Mouse (Mus musculus): ENCODE data around the gene Ss18l2.

Ss18l2 gene

DNA sequence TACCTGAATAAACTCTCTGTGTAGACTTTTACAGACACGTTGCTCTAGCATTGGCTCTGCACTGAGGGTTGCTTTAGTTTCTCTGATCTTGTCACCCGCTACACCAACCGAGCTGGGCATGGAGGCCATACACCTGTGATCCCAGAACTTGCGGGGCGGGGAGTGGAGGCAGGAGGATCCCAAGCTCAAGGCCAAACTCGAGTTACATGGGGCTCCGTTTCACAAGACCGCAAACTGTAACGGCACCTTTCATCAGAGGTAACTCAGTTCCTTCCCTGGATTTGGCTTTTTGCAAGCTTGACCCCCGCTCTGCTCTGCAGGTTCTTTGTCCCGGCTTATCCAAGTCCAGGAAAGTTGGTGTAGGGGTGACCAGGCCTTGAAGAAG, 5.9 kb upstream of the Ss18l2 start:
- no peak for DNase-seq (ENCODE audit: low spot score)

DNA sequence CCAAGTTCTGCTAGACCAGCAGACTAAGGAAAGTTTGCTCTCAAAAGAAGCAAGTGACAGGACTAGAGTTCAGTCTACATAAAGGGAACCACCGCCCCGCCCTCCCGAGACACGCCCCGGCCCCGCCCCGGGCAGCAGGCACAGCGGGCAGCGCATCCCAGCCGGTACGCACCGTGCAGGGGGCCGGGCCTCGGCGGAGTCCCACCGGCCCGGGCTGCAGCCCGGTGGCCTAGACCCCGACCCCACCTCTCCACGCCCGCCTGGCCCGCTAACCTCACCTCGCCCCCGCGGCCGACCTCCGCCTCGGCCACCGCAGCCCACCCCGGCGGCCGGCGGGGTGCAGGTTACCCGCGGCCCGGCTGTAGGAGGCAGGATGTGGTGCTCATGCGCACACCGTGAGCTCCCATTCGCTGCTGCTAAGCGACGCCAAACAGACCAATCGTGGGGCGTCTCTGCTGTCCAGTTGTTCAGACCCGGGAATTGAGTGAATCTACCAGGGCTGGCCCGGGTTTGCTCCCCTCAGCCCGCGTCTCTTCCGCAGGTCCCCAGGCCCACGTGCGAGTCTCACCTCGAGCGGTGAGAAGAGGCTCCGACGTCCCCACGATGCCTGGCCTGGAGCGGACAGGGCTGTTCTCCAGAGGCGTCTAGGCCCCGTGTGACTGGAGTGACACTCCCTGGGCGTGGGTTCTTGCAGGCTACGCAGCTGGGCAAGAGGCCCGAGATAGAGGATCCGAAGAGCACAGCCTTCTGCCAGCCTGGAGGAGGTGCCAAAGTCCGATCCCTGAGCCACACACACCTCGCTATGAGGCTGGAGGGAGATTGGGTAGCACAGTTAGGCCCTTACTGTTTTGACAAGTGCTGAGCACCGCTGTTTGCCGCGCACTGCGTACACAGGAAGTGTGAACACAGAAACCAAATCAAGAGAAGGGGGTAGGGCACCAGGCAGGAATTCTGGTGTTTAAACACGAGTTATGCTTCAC, 5.2 kb upstream of the Ss18l2 start, which contains the start of gene Sec22c:
Gene Sec22c (minus strand): TSS at position 845 of the 980 bp plus-strand sequence.
- peak; percentile 81 for DNase-seq (ENCODE audit: low spot score)

DNA sequence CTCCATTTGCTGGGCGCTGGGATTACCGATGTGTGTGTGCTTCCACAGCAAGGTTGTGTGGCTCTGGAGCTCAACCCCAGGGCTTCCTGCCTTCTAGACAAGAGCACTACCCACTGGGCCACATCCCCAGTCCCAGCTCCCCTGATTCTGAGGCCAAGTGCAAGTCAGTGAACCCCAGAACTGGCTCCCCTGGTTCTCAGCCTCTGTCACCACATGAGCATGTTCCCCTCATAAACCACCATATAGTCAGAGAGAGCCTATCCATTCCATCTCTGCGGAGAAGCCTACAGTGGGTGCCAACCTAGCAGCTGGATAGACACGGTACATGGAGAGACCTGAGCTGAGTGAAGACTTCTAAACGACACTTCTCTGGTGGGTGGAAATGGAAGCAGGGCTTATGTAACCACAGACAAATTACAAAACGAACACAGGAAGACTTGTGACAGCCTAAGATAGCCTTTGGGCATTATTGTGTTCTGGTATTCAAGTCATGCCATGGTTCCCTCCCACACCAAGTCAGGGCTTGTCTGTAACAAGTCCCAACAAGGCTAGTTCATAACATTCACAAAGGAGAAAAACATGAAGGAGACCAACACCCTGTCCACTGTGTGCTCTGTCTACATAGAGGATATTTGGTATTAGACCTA, 4.0 kb upstream of the Ss18l2 start:
- no peak for DNase-seq (ENCODE audit: low spot score)

DNA sequence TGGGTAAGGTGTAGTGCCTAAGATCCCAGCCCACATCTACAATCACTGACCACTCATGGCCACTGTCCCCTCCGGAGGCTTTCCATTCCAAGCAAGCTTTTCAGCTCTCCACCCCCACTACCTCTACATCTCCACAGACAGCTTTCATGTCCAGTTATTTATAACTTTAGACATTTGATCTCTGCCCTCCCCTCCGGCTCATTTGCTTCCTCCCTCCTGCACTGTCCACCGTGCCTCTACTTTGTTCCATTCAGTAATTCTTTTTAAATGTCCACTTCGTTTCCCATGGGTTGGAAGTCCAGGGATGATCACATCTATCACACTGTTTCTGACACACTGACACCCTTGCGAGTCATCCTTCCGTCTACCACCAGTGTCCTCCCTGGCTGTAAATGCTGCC, 2.3 kb upstream of the Ss18l2 start:
- no peak for DNase-seq (ENCODE audit: low spot score)

DNA sequence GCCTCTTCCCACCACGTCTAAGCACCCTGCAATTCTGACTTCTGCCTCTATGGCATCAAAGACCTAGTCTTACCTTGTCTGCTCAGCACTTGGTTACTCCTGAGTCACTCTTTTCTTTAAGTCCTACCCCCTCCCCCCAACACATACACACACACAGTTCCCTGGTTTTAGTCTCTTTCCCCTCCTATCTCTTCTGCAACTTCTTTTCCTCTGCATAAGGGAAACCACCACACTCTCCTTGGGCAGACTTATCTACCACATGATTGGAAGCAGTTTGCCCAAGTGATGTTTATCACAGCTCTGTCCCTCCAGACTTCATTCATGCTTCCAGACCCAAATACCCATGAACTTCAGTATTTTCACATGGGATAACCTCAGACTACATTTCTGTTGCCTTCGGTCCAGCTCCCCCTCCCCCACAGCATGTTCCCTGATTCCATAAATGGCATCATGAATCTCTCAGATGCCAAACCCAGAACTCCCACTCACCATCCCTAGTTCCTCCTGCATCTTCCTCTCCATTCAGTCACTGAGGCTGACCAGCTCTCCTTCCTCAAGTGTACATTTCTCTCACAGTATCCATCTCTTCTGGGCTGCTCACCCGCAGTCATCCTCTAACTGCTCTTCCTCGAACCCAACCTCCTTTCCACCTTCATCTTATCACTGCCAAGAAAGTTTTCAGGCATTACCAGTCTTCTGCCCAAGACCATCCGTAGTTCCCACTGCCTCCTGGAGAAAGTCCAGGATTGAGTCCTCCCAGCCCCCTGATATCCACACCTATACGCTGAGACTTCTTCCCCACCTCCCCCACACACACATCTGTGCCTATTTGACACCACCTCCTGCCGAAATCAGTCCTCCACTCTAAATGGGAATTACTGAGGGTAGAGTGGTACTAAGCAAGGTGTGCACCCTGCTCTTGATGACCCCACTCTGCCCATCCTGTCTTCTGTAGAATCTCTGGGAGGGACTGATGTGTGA, 1.3 kb upstream of the Ss18l2 start:
- DNase-seq (ENCODE audit: low spot score): no peak

DNA sequence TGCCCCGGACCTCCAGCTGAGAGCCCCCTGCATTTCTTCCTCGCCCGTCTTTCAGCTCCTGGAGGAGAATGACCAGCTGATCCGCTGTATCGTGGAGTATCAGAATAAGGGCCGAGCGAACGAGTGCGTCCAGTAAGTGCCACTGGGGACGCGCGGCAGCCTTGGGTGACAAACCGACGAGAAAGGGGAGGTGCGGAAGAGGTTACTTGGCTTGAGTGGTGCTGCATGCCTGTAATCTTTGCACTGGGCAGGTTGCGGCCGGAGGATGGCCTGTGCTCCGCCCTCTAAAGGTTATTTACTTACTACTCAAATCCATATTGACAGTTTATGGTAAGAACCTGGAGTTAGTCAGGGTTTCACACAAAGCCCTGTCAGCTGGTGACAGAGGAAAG, 451 bp downstream of the Ss18l2 start:
- DNase-seq (ENCODE audit: low spot score): no peak

DNA sequence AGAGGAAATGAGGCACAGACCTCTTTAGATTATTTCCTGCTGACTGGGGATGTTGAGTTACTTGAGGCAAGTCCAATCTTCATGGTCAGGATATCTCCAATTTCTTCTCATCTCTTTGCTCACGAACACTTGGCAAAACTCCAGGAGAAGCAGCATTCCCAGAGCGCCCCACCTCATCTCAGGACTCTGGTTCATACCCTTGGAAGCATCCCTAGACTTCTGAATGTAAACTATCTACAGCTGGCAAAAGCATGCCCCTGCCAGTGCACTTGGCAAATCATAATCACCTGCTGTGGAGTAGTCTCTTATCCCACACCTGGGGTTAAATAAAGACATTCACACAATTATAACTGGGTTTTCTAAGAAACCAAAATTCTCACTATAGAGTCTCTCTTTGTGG, 6.9 kb downstream of the Ss18l2 start:
- DNase-seq (ENCODE audit: low spot score): no peak

DNA sequence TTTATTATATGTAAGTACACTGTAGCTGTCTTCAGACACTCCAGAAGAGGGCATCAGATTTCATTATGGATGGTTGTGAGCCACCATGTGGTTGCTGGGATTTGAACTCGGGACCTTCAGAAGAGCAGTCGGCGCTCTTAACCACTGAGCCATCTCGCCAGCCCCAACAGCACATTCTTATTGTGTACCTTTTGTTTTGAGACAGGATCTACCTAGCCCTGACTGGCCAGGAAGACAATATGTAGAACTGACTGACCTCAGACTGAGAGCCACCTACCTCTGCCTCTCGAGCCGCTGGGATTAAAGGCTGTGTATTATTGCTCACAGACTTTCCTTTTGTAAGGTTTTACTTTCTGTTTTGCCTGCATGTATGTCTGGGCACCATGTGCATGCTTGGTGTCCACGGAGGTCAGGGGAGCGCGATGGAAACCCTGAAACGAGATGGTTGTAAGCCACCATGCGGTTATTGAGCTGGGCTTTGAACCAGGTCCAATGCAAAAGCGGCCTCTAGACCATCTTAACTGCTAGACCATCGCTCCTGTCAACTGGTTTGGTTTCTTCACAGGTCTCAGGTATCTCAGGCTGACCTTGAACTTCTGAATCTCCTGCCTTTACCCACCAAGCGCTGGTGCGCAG, 8.1 kb downstream of the Ss18l2 start:
- no peak for DNase-seq (ENCODE audit: low spot score)

DNA sequence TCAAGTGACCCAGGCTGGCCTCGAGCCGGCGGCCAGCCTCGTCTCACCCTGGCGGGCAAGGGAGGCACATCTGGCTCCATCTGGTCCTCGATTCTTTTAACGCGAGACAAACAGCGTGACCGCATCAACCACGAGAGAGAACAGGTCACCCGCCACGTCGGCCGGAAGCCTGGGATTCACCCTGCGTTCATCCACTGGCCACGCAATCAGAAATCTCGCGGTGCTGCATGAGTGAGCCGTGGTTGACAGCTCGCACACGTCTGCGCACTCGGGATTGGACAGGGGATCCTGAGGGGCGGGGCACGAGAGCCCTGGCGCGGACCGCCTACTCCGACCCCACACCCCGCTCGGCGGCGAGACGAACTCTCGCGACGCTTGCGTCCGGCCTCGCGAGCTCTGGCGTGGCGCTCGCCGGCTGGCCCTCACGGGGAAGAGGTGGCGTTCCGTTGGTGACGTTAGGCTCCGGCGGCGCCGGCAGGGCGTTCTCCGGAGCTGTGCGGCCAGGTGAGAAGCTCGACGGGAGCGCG, 8.7 kb downstream of the Ss18l2 start, which contains the start of gene Nktr:
Gene Nktr (plus strand): TSS at position 378 of the 527 bp plus-strand sequence.
- peak; percentile 95 for DNase-seq (ENCODE audit: low spot score)

DNA sequence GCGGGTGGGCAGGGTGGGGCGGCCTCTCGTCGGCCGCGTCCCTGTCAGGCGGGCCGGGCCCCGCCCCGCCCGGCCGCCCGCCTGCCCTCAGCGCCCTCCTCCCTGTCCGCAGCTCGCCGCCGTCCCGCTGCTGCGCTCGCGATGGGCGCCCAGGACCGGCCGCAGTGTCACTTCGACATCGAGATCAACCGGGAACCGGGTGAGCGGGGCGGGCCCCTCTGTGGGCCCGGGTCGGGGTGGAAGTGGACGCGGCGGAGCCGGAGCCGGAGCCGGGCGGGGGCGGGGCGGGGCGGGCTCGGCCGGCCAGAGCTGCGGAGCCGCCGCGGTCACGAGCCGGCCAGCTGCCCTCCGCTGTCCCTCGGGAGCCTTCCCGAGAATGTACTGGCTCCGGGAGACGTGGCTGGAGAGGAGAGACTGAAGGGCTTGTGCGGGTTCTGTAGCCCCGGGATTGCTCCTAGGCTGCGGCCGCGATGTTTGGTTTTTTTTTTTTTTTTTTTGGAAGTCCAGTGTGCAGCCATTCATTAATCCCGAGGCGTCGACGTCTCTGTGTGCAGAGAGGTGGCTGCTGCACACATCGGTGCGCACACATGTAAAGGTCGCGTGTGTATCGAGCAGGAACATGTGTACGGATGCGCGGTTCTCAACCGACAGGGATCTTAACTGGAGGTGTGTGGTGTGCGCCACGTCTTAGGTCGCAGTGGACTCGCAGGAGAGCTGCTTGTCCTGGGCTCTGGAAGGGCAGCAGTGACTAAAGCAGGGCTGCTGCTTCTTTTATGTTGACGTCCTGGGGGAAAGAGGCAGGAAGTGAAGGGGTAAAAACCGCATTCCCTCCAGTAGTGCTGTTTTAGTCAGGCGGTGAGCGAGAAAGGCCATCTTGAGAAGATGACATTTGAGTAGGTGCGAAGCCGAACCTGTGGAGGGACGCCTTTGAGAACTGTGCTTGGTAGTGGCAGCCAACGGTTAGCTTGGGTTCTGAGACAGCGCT, 9.5 kb downstream of the Ss18l2 start:
- no peak for DNase-seq (ENCODE audit: low spot score)

DNA sequence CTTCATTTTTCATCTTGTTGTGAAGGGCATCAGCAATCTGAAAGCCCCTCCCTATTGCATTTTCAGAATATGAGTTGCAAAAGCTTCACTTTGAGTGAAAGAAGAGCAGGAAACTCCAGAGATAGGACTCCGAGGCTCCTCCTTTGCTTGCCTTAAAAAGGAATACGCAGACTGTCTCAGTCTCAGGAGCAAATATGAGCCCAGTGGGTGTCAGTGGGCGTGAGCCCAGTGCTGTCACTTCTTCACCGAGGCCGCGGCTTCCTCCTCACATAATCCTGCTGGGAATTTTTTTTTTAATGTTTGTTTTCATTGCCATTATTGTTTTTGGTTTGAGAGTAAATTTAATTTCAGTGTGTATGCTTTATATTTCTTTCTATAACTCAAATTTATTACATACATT, 30.4 kb downstream of the Ss18l2 start:
- no peak for DNase-seq (ENCODE audit: low spot score)

DNA sequence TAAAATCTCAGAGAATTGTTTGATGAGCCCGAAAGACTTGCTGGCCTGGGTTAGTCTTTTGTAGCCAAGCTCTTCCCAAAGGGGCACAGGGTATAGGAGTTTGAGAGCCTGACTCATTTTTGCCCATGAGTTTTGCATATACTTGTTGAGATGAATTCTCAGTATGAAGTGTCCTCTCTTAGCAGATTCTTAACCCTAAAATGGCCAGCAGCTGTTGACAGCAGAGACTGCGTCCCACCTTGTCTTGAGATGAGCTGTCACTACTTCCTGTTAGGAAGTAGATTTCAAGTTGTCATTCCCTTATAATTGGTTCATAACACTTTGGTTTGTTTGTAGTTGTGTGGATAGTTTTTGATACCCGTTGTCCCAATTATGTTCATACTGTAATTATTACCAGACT, 31.0 kb downstream of the Ss18l2 start:
- no peak for DNase-seq (ENCODE audit: low spot score)

DNA sequence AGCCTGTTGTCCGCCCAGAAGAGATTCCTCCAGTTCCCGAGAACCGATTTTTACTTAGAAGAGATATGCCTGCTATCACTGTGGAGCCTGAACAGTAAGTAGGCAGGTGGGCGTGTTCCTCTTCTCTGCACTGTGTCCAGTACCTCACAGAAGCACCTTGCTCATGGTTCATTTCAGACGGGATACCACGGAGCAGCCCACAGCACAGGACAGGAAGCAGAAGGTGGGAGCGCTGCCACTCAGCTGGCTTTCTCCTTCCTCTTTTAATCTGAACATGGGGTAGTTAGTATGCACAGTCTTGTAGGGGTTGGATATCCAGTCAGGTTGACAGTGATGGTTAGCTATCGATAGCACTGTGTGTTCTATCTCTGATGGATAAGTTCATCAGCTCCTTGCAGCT, 33.9 kb downstream of the Ss18l2 start:
- no peak for DNase-seq (ENCODE audit: low spot score)

DNA sequence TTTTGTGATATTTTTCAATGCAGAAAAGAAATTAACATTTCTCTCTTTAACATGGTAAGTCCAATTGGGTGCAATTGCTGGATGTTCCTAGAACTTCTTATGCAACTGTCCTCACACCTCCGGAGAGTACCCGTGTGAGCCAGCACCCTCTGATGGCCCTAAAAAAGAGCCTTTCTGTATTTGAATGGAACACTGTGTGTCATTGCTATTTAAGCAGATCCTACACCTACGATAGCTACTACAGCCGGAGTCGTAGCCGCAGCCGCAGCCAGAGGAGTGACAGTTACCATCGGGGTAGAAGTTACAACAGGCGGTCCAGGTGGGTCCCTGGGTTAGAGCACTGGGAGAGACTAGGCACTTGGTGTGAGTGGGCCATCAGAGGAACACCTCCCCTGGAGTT, 42.6 kb downstream of the Ss18l2 start:
- DNase-seq (ENCODE audit: low spot score): no peak

DNA sequence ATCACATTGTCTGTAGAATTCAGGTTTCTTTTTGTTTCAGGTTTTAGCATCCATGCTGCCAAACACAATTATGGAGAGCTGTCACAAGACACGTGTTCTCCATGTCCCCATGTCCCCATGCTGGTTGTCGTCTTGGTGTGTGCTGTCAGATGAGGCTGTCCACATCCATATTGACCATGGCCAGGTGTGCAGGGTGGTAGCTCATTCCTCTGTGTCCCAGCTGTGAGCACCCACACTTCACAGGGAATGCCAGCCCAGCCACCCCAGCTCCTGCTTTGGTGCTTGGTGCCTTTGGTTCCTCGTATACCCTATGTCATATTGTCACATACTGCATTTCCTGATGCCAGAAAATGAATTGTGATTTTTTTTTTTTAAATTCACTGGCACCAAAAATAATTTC, 44.5 kb downstream of the Ss18l2 start:
- no peak for DNase-seq (ENCODE audit: low spot score)

DNA sequence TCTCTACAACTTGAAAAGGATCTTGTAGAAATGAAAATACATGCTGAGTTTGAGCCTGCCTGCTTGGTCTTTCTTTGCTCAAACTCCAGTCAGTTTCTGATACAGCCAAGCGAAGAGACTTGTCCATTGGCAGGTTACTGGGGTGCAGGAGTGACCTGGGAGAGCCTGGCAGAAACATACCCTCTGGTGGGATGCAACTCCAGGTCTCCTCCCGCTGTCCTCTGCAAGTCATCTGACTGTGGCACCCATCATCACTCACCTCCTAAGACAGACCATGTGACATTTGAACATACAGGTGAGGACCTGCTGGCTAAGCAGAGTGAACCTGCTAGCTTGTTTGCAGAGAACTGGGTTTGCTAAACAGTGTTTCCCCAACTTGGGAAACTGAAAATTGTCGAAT, 46.7 kb downstream of the Ss18l2 start:
- no peak for DNase-seq (ENCODE audit: low spot score)

DNA sequence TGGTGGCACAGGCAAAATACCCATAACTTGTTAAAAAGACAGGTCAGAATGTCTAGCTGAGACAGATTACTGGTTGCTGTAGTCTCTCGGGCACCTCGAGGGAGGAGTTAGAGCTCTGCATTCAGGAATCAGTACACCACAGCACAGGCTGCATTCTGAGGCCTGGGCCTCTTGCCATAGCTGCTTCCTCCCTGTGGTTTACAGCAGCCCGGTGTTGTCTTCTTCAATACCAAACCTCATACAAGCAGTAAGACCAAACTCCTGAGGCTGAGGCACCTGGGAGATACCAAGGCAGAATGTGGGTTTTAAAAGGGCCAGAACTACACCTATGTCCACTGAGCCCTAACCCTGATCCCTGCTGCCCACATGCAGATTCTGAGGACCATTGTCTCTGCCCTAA, 47.3 kb downstream of the Ss18l2 start:
- DNase-seq (ENCODE audit: low spot score): no peak

DNA sequence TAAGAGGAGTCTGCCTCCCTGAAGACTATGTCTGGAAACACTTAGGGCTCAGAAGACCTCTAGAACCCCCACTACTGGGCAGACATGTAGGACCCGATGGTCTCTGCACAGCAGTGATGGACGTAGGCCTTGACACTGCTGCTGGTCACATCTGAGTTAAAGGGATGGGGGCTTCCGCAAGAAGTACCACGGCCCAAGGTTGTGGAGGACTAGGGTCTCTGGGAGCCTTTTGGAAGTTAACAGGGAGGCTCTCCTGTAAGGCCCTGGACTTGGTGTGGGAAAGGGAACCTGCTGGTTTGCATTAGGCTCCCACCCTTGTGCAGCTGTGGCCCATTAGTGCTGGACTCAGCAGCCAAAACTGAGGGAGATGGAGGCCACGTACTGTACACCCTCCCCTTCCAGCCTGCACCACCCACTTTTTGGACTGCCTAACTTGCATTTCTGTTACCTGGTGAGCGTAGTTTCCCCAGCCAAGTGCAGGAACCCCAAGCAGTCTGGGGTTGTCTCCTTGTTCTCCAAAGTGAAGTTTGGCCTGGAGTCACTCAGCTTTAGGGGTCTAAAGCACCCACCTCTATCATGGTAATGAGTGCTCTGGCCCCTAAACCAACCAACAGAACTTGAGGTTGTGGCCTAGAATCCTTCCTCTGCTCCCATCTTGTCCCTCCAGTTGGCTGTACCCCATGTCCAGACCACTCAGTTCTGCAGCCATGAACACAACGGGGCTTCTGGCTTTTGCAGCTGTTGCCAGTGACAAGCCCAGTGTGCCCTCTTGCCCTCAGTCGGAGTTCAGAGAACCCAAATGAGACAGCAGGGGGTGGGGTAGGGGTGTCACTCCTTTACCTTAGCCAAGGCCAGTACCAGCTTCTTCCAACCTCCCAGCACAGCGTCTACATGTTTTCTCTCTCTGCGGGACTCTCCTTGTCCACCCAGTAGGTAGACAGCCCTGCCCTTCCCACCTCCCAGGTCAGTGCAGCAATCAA, 48.0 kb downstream of the Ss18l2 start:
- DNase-seq (ENCODE audit: low spot score): no peak
